Comparison of ENCODE assay signal across 13 mouse cellular contexts in the genomic region with DNA sequence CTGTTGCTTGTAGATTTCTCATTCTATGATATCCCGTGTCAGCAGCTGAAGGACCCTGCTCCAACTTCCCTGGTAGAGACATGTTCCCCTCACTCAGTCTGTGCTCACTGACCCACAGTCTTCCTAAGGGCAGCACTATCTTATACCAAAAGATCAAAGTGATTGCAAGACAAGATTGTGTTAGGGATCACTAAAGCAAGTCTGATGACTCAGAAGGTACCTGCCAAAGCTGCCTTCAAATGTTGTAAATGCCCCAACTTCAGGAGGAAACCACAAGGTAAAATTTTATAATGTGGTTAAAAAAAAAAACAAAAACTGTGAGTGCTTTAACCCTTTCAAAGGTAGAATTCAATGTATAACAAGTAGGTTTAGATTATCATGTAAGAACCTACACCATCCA. TPM values are rescaled to one million over a fixed set of nuclear protein-coding genes. Genes with fewer than 3 reads are reported as not detected.
"Had no signal": no experiment of that assay in that cellular context is flagged by ENCODE, and none has a peak within 500 bp of the region (broad histone marks: within the 10 kb centered on the region; RNA-seq: fewer than 3 reads in every experiment).

No protein-coding gene starts in this region.

- DNase-seq: kidney, adult 8-10 months; kidney, postnatal 10 days; kidney, postnatal 4 days; left cerebral cortex, postnatal 4 days; lung, adult 18-20 months; lung, postnatal 10 days; lung, postnatal 36 days; midbrain, embryonic 14.5 days; right cerebral cortex, adult 18-20 months; right cerebral cortex, postnatal 25 days; spleen, adult 18-20 months; thymus, postnatal 25 days had no signal

RNA-seq across cellular contexts. Expression of a gene that starts 10.4 kb away (rescaled TPM):
- total RNA-seq: megakaryocyte-erythroid progenitor cell, adult 5-6 weeks had no signal
